Mouse (Mus musculus) yolk sac, embryonic 10.5 days (tissue): ENCODE measurements around the gene Tpra1.

ENCODE experiments used
- DNase-seq: peaks from one replicate; pipeline ENCODE4 v3.0.0-alpha.2; 2017; ENCODE audit warnings: low spot score

Gene Tpra1

GRCm38 (mm10) chr6:88927595-88927994, 25.5 kb downstream of the Tpra1 start:
- peak; percentile 58 for DNase-seq

GRCm38 (mm10) chr6:88928026-88928425, 26.0 kb downstream of the Tpra1 start:
- DNase-seq = no peak

- no peak for DNase-seq
Observed at GRCm38 (mm10) chr6:88928576-88928975, 26.5 kb downstream of the Tpra1 start.

- no peak for DNase-seq
Observed at GRCm38 (mm10) chr6:88929451-88929850, 27.4 kb downstream of the Tpra1 start.

- DNase-seq = no peak
Observed at GRCm38 (mm10) chr6:88930049-88930448, 28.0 kb downstream of the Tpra1 start.

- DNase-seq = no peak
Observed at GRCm38 (mm10) chr6:88931449-88931848, 29.4 kb downstream of the Tpra1 start.

- DNase-seq = no peak
Observed at GRCm38 (mm10) chr6:88934132-88934531, 32.1 kb downstream of the Tpra1 start.

- DNase-seq = no peak
Observed at GRCm38 (mm10) chr6:88934816-88935215, 32.8 kb downstream of the Tpra1 start.

- DNase-seq = no peak
Observed at GRCm38 (mm10) chr6:88935735-88936276, 33.8 kb downstream of the Tpra1 start.

GRCm38 (mm10) chr6:88936342-88937213, 34.5 kb downstream of the Tpra1 start:
- no peak for DNase-seq

- DNase-seq = no peak
Observed at GRCm38 (mm10) chr6:88937214-88937549, 35.1 kb downstream of the Tpra1 start.

- no peak for DNase-seq
Observed at GRCm38 (mm10) chr6:88937971-88938663, 36.1 kb downstream of the Tpra1 start.

GRCm38 (mm10) chr6:88938664-88939055, 36.6 kb downstream of the Tpra1 start:
- DNase-seq = no peak

GRCm38 (mm10) chr6:88939281-88940089, 37.4 kb downstream of the Tpra1 start:
- DNase-seq = no peak

GRCm38 (mm10) chr6:88940090-88940916, 38.3 kb downstream of the Tpra1 start:
- no peak for DNase-seq

GRCm38 (mm10) chr6:88941628-88942027, 39.6 kb downstream of the Tpra1 start:
- DNase-seq = no peak

- no peak for DNase-seq
Observed at GRCm38 (mm10) chr6:88942595-88942994, 40.5 kb downstream of the Tpra1 start.

- DNase-seq = no peak
Observed at GRCm38 (mm10) chr6:88943666-88944065, 41.6 kb downstream of the Tpra1 start.

GRCm38 (mm10) chr6:88946442-88946841, 44.4 kb downstream of the Tpra1 start:
- DNase-seq = no peak

GRCm38 (mm10) chr6:88947771-88948170, 45.7 kb downstream of the Tpra1 start:
- DNase-seq = no peak

- DNase-seq = no peak
Observed at GRCm38 (mm10) chr6:88956725-88957124, 54.7 kb downstream of the Tpra1 start.
